Mouse (Mus musculus) neural tube, embryonic 15.5 days (tissue): ENCODE measurements around the gene Dcpp2. TPM values are rescaled to one million over a fixed set of nuclear protein-coding genes. Genes with fewer than 3 reads are reported as not detected.
"Not testable (repeated sequence)": the region's sequence is repeated elsewhere in the genome, so short reads cannot be mapped to it uniquely, and the experiment has no call there.

Experiments
- ATAC-seq: fragments of 200-750 bp; cut with Nextera tagmentation; 2 replicates; pipeline ENCODE4 v1.8.0; 2017; ENCODE audit warnings: mild to moderate bottlenecking, moderate TSS enrichment, moderate library complexity; ENCODE audit not compliant: low FRiP score
- H3K27ac ChIP-seq: fragments of 300-500 bp; sonication (generic); replicated peaks from 2 replicates; pipeline ENCODE4 v1.5.1; 2015; ENCODE audit warnings: mild to moderate bottlenecking, inconsistent platforms
- H3K27me3 ChIP-seq: fragments of 300-500 bp; sonication (generic); replicated peaks from 2 replicates; pipeline ENCODE4 v1.6.1; 2015; ENCODE audit warnings: inconsistent platforms
- H3K36me3 ChIP-seq: fragments of 300-500 bp; sonication (generic); 2 replicates; pipeline ENCODE4 v1.6.1; 2015; ENCODE audit warnings: inconsistent platforms
- H3K4me1 ChIP-seq: fragments of 300-500 bp; sonication (generic); 2 replicates; pipeline ENCODE4 v1.6.1; 2015; ENCODE audit warnings: inconsistent platforms
- H3K4me2 ChIP-seq: fragments of 300-500 bp; sonication (generic); 2 replicates; pipeline ENCODE4 v1.6.1; 2015; ENCODE audit warnings: inconsistent platforms, mild to moderate bottlenecking, moderate library complexity
- H3K4me3 ChIP-seq: fragments of 300-500 bp; sonication (generic); replicated peaks from 2 replicates; pipeline ENCODE4 v1.5.1; 2015; ENCODE audit warnings: mild to moderate bottlenecking, inconsistent platforms
- H3K9ac ChIP-seq: fragments of 300-500 bp; sonication (generic); replicated peaks from 2 replicates; pipeline ENCODE4 v1.6.1; 2015; ENCODE audit warnings: mild to moderate bottlenecking, inconsistent platforms
- H3K9me3 ChIP-seq: fragments of 300-500 bp; sonication (generic); replicated peaks from 2 replicates; pipeline ENCODE4 v1.6.1; 2016; ENCODE audit warnings: inconsistent platforms
- WGBS: fragments of 180-500 bp; shearing (Covaris S2); methylation state at CpG from one replicate; pipeline ENCODE4 v1.1.7; 2015; ENCODE audit warnings: mixed read lengths; 5-methylcytosine and 5-hydroxymethylcytosine counted together
- polyA plus RNA-seq: library from polyadenylated mRNA; unstranded; fragments of >200 nt; fragmentation: Nextera tagmentation; extraction: Ambion mirVana; gene quantifications from 2 replicates; pipeline ENCODE4 v1.2.1, GENCODE M21; 2015

Dcpp2 gene
- polyA plus RNA-seq, 1 experiment from 2014 or later, result not detected

GRCm38 (mm10) chr17:23857913-23858312 is 22.8 kb upstream of the Dcpp2 start:
- Histone ChIP-seq H3K4me1 (no peaks in the 10 kb centered on the region), H3K9ac (no peak overlapping the region), H3K36me3 (no peaks in the 10 kb centered on the region), H3K9me3 (no peaks in the 10 kb centered on the region), H3K27ac (no peak overlapping the region), H3K27me3 (no peaks in the 10 kb centered on the region), H3K4me3 (no peak overlapping the region), H3K4me2 (no peak overlapping the region)
- 95% methylated on average over 2 of the region's 2 CpGs for WGBS
- no peak for ATAC-seq

GRCm38 (mm10) chr17:23862926-23863325 is 17.8 kb upstream of the Dcpp2 start:
- Histone ChIP-seq H3K4me2 (no peak overlapping the region), H3K27me3 (no peaks in the 10 kb centered on the region), H3K9ac (no peak overlapping the region), H3K4me1 (no peaks in the 10 kb centered on the region), H3K36me3 (no peaks in the 10 kb centered on the region), H3K4me3 (no peak overlapping the region), H3K27ac (no peak overlapping the region), H3K9me3 (no peaks in the 10 kb centered on the region)
- 83% methylated on average over 4 of the region's 4 CpGs for WGBS
- ATAC-seq, result no peak

- Histone ChIP-seq H3K4me2 (no peak within 1 kb of the TSS), H3K27ac (no peak within 1 kb of the TSS), H3K4me1 (no peaks in the 10 kb centered on the region), H3K36me3 (no peaks in the 10 kb centered on the region), H3K4me3 (no peak within 1 kb of the TSS), H3K9me3 (no peaks in the 10 kb centered on the region), H3K9ac (no peak within 1 kb of the TSS), H3K27me3 (no peaks in the 10 kb centered on the region)
- 86% methylated on average over 15 of the region's 15 CpGs for WGBS
- no peak for ATAC-seq
Measured at GRCm38 (mm10) chr17:23867756-23868155, 12.9 kb upstream of the Dcpp2 start, which contains the start of gene Prss21. TSS of gene Prss21 (plus strand) at chr17:23868056.

DNA sequence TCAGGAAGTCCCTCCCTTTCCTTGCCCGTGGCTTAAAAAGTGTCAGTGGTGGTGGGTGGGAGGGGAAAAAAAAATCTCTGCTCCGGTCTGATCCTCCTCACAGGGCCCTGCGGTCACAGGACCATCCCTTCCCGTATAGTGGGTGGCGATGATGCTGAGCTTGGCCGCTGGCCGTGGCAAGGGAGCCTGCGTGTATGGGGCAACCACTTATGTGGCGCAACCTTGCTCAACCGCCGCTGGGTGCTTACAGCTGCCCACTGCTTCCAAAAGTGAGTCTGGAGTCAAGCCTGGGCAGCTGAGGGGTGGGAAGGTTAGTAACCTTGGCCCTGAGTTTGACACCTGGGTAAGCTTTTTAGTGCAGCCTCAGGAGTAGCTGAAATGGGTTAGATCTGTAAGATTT is 12.2 kb upstream of the Dcpp2 start:
- H3K4me1 ChIP-seq, result no peaks in the 10 kb centered on the region
- H3K4me3 ChIP-seq, result no peak overlapping the region
- H3K9me3 ChIP-seq, result no peaks in the 10 kb centered on the region
- no peaks in the 10 kb centered on the region for H3K36me3 ChIP-seq
- no peak overlapping the region for H3K4me2 ChIP-seq
- WGBS, result 94% methylated on average over 11 of the region's 11 CpGs
- ATAC-seq, result no peak
- H3K27me3 ChIP-seq, result no peaks in the 10 kb centered on the region
- H3K27ac ChIP-seq, result no peak overlapping the region
- no peak overlapping the region for H3K9ac ChIP-seq

DNA sequence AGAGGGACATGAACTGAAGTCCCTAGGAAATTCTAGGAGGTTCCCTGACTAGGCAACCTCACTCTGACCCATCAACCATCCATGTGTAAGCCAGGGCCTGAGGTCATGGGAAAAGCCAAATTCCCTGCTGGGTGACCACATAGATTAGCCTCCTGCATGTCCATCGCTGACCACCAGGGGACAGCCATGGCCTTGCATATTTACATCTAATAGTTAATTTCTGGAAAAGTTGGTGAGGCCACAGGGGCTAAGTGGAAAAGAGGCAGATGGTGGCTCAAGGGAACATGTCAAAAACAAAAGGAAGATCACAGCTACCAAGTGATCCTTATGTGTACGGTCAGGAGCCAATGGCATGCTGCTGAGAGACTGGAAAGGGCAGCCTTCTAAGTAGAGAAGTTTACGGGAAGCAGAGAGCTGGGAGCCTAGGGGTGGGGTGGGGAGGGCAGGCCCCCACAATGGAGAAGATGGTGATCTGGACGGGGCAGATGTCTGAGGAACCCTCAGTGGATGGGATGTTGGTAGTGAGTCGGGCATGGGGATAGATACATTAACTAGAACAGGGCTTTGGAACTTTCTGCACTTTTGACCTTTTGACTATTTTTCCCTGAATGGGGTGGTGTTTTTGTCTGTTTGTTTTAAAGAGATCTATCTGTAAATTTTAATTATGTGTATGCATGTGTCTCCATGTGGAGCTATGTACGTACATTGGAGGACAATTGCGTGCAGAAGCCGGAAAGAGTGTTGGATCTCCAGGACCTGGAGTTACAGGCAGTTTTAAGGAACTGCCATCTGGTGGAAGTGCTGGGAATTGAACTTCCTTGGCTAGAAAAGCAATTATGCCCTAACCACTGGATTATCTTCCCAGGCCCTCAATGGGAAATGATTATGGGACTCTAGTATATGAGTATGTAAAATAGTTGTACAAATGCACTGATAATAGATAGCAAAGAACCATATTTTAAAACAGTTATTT is 6.5 kb upstream of the Dcpp2 start:
- WGBS, result 57% methylated on average over 8 of the region's 8 CpGs
- H3K4me1 ChIP-seq, result no peaks in the 10 kb centered on the region
- ATAC-seq, result no peak

GRCm38 (mm10) chr17:23876741-23877140 is 3.9 kb upstream of the Dcpp2 start:
- H3K9me3 ChIP-seq, result no peaks in the 10 kb centered on the region
- no peaks in the 10 kb centered on the region for H3K36me3 ChIP-seq
- WGBS, result 47% methylated on average over 3 of the region's 3 CpGs
- H3K4me3 ChIP-seq, result no peak overlapping the region
- no peaks in the 10 kb centered on the region for H3K4me1 ChIP-seq
- no peak overlapping the region for H3K9ac ChIP-seq
- H3K27ac ChIP-seq, result peak overlapping the region; percentile 30; the same call in 1 of the 2 replicates
- H3K4me2 ChIP-seq, result no peak overlapping the region
- H3K27me3 ChIP-seq, result no peaks in the 10 kb centered on the region
- peak; percentile 90 for ATAC-seq

More for the DNA sequence above, 6.5 kb upstream of the Dcpp2 start:
- no peaks in the 10 kb centered on the region for H3K9me3 ChIP-seq
- H3K4me3 ChIP-seq, result no peak overlapping the region
- no peak overlapping the region for H3K4me2 ChIP-seq
- no peak overlapping the region for H3K27ac ChIP-seq
- H3K9ac ChIP-seq, result no peak overlapping the region
- no peaks in the 10 kb centered on the region for H3K27me3 ChIP-seq
- H3K36me3 ChIP-seq, result no peaks in the 10 kb centered on the region

GRCm38 (mm10) chr17:23877166-23877565 is 3.5 kb upstream of the Dcpp2 start:
- H3K27ac ChIP-seq, result peak overlapping the region; percentile 46
- WGBS, result 92% methylated on average over 2 of the region's 2 CpGs

GRCm38 (mm10) chr17:23917158-23917557 is 36.5 kb downstream of the Dcpp2 start, which contains the start of gene Dcpp3:
TSS of gene Dcpp3 (plus strand) at chr17:23917458.
- H3K27ac ChIP-seq, H3K9me3 ChIP-seq, H3K9ac ChIP-seq, H3K27me3 ChIP-seq, H3K4me3 ChIP-seq, H3K36me3 ChIP-seq, H3K4me2 ChIP-seq, ATAC-seq, H3K4me1 ChIP-seq: not testable (repeated sequence)
- WGBS, result 64% methylated on average over 4 of the region's 4 CpGs

More at GRCm38 (mm10) chr17:23877166-23877565, 3.5 kb upstream of the Dcpp2 start:
- Histone ChIP-seq H3K4me3 (no peak overlapping the region), H3K36me3 (no peaks in the 10 kb centered on the region), H3K4me1 (no peaks in the 10 kb centered on the region), H3K27me3 (no peaks in the 10 kb centered on the region), H3K4me2 (no peak overlapping the region), H3K9ac (no peak overlapping the region), H3K9me3 (no peaks in the 10 kb centered on the region)
- ATAC-seq, result peak; percentile 92

DNA sequence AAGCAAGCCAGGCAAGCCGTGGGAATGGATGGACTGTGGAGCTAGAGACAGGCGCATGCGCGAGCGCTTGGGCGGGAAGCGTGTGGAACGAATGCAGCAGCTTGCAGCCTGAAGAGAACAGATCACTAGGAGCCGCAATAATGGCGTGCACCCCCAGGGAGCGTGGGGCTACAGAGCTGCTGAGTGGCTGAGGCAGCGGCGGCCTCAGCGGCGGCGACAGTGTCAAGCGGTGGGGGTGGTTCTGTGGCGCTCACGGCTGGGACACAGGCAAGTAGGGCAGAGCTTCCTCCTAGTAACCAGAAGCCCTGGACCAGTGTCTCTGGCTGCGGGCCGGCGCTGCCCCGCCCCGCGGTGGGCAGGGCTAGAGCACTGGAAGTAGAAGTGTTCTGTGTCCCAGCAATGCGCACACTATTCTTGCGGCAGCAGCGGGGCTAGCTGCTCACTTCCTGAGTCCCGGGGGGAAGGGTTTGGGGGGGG is 43.9 kb downstream of the Dcpp2 start:
- Histone ChIP-seq H3K27me3 (no peaks in the 10 kb centered on the region), H3K4me2 (peak overlapping the region; percentile 89), H3K9ac (peak overlapping the region; percentile 65), H3K27ac (peak overlapping the region; percentile 95), H3K4me1 (peaks cover 13% of the 10 kb centered on the region), H3K4me3 (peak overlapping the region; percentile 69), H3K9me3 (no peaks in the 10 kb centered on the region), H3K36me3 (no peaks in the 10 kb centered on the region)
- under 1% methylated on average over 29 of the region's 29 CpGs for WGBS
- peak; percentile 96 for ATAC-seq

DNA sequence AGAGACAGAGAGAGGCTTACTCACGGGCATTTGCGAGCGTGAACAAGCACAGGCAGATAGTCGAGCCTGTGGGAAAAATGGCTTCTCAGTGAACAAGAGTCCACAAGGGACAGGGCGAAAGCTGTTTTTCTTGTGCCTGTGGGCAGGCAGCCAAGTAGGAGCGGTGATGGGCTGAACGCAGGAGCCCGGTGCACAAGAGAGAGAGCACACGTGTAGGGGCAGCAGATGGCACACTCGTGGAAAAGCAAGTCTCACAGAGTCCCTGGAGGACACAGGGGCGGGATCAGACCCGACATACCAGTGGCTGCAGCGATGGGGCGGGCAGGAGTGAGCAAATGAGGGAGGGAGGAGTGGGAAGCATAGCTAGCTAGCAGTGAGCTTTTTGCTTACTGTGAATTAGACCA is 44.4 kb downstream of the Dcpp2 start:
- Histone ChIP-seq H3K4me2 (peak overlapping the region; percentile 89), H3K4me3 (peak overlapping the region; percentile 69), H3K27ac (peak overlapping the region; percentile 95), H3K36me3 (no peaks in the 10 kb centered on the region), H3K27me3 (no peaks in the 10 kb centered on the region), H3K9ac (peak overlapping the region; percentile 65), H3K4me1 (peaks cover 13% of the 10 kb centered on the region), H3K9me3 (no peaks in the 10 kb centered on the region)
- ATAC-seq, result peak; percentile 90
- WGBS, result under 1% methylated on average over 14 of the region's 14 CpGs

- WGBS, result 90% methylated on average over 5 of the region's 5 CpGs
Measured at GRCm38 (mm10) chr17:23931157-23931556, 50.5 kb downstream of the Dcpp2 start.

DNA sequence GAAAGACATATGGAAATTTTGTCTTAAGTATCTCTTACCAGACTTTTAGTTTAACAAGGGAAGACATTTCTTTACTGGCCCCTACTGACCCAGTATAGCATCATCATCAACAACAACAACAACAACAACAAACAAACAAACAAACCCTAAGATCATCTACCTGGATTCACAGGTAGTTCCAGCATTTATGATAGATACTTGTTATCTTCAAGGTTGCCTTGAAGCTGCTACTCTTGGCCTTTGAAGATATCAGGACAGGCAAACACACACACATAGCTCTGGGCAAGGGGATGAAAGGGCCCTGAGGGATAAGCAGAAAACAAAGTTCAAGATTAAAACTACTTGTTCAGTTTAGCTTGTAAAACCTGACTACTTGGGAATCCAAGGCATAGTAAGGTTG is 60.7 kb downstream of the Dcpp2 start, which contains the start of gene Sbp:
Sbp (plus strand) TSS at position 301 of the 400 bp plus-strand sequence.
- no peak for ATAC-seq
- H3K4me1 ChIP-seq, result no peaks in the 10 kb centered on the region
- H3K36me3 ChIP-seq, result no peaks in the 10 kb centered on the region
- no peak within 1 kb of the TSS for H3K27ac ChIP-seq
- no peak within 1 kb of the TSS for H3K9ac ChIP-seq
- H3K4me2 ChIP-seq, result no peak within 1 kb of the TSS
- H3K4me3 ChIP-seq, result no peak within 1 kb of the TSS
- H3K27me3 ChIP-seq, result no peaks in the 10 kb centered on the region
- H3K9me3 ChIP-seq, result no peaks in the 10 kb centered on the region

More at GRCm38 (mm10) chr17:23931157-23931556, 50.5 kb downstream of the Dcpp2 start:
- H3K9me3 ChIP-seq, result no peaks in the 10 kb centered on the region
- no peak overlapping the region for H3K4me2 ChIP-seq
- no peak overlapping the region for H3K4me3 ChIP-seq
- no peak for ATAC-seq
- H3K4me1 ChIP-seq, result no peaks in the 10 kb centered on the region
- H3K27me3 ChIP-seq, result no peaks in the 10 kb centered on the region
- no peak overlapping the region for H3K9ac ChIP-seq
- H3K36me3 ChIP-seq, result no peaks in the 10 kb centered on the region
- no peak overlapping the region for H3K27ac ChIP-seq
